Mouse (Mus musculus): ENCODE data around the gene Rap1b.

The Rap1b gene

GRCm38 (mm10) chr10:117783786-117784420 lies 61.9 kb downstream of the Rap1b start:
- no peak for DNase-seq (ENCODE audit: low spot score)

- DNase-seq (ENCODE audit: low spot score): no peak
These were observed 63.2 kb downstream of the Rap1b start for GRCm38 (mm10) chr10:117782491-117783260.

GRCm38 (mm10) chr10:117782056-117782455 lies 63.8 kb downstream of the Rap1b start:
- DNase-seq (ENCODE audit: low spot score): no peak

GRCm38 (mm10) chr10:117781021-117781725 lies 64.7 kb downstream of the Rap1b start:
- no peak for DNase-seq (ENCODE audit: low spot score)

GRCm38 (mm10) chr10:117780306-117780911 lies 65.4 kb downstream of the Rap1b start:
- no peak for DNase-seq (ENCODE audit: low spot score)

GRCm38 (mm10) chr10:117779581-117780305 lies 66.1 kb downstream of the Rap1b start:
- DNase-seq (ENCODE audit: low spot score): no peak

GRCm38 (mm10) chr10:117778951-117779350 lies 66.9 kb downstream of the Rap1b start:
- no peak for DNase-seq (ENCODE audit: low spot score)

GRCm38 (mm10) chr10:117778328-117778910 lies 67.4 kb downstream of the Rap1b start:
- DNase-seq (ENCODE audit: low spot score): no peak

- no peak for DNase-seq (ENCODE audit: low spot score)
These were observed 68.1 kb downstream of the Rap1b start for GRCm38 (mm10) chr10:117777501-117778327.

- DNase-seq (ENCODE audit: low spot score): no peak
These were observed 68.7 kb downstream of the Rap1b start for GRCm38 (mm10) chr10:117777103-117777470.

GRCm38 (mm10) chr10:117776281-117777102 lies 69.3 kb downstream of the Rap1b start:
- DNase-seq (ENCODE audit: low spot score): no peak

GRCm38 (mm10) chr10:117775401-117776144 lies 70.3 kb downstream of the Rap1b start:
- no peak for DNase-seq (ENCODE audit: low spot score)

- DNase-seq (ENCODE audit: low spot score): no peak
These were observed 71.1 kb downstream of the Rap1b start for GRCm38 (mm10) chr10:117774817-117775120.

GRCm38 (mm10) chr10:117774011-117774816 lies 71.6 kb downstream of the Rap1b start:
- no peak for DNase-seq (ENCODE audit: low spot score)

- no peak for DNase-seq (ENCODE audit: low spot score)
These were observed 72.6 kb downstream of the Rap1b start for GRCm38 (mm10) chr10:117773106-117773720.

- no peak for DNase-seq (ENCODE audit: low spot score)
These were observed 73.3 kb downstream of the Rap1b start for GRCm38 (mm10) chr10:117772364-117773105.

GRCm38 (mm10) chr10:117771131-117771510 lies 74.7 kb downstream of the Rap1b start:
- no peak for DNase-seq (ENCODE audit: low spot score)
